Mouse (Mus musculus): ENCODE data around the gene Sh3bp4. TPM values are rescaled to one million over a fixed set of nuclear protein-coding genes. Genes with fewer than 3 reads are reported as not detected.

The Sh3bp4 gene
- 33.9 and 40.2 TPM in 2 replicates for polyA plus RNA-seq (2012; rRNA removed)

DNA sequence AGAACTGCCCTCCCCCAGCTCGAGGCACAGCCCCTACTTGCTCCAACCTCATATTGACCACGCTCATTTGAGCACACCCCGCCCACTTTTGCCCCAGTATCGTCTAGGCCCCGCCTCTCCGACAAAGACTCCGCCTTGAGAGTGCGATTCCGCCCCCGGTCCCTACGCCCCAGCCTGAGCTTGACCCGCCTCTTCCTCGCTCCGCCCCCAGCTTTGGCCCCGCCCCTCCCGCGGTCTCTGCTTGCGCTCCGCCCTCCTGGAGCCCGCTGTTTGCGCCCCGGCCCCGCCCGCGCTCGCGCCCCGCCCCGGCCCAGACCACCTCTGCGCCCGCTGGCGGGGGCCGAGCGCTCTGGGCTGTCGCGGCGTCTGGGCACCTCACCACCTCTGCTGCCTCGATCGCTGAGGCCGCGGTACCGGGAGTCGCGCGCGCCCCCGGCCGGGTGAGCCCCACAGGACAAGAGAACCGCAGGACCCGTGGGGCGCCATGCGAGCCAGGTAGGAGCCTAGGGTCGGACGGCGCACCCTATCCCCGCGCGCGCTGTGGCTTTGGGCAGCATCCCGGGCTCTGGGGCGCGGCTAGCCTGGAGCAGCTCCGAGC, at the start of gene Sh3bp4:
TSS of gene Sh3bp4 (plus strand) at position 313 of the 598 bp plus-strand sequence.
- DNase-seq = peak; percentile 99
- WGBS = 2% methylated on average over 63 of the region's 63 CpGs
- Histone ChIP-seq H3K4me1 (ENCODE audit: control insufficient read depth, insufficient read depth, low read length) (peaks cover 13% of the 10 kb centered on the region), H3K4me3 (replicated peaks; ENCODE audit: extremely low read depth, low read depth, low read length) (peak within 1 kb of the TSS; percentile 94)
- TF ChIP-seq CTCF (IDR thresholded peaks at IDR 0.05; ENCODE audit: insufficient read depth, low read length) = no peak
- TF ChIP-seq POLR2A (IDR thresholded peaks at IDR 0.05; ENCODE audit: borderline replicate concordance, extremely low read depth, low read depth, low read length) = peak; percentile 45; the same call in 1 of the 2 replicates

DNA sequence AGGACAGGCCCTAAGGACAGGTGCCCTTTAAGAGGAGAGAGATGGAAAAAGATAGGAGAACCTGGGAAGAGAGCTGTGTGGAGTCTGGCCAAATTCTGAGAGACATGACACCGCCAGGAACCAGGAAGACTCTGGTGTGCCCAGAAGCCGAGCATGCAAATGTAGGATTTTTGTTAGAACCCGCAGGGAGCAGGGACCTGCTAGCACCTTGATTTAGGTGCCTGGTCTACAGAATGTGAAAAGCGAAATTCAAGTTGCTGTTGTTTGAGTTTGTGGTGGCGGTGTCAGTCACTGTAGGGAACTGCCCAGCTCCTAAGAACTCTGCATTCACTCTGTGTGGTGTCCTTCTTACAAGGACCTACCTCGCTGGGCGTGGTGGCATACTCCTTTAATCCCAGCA, 47.2 kb upstream of the Sh3bp4 start:
- Histone ChIP-seq H3K4me1 (ENCODE audit: control insufficient read depth, insufficient read depth, low read length) (no peaks in the 10 kb centered on the region), H3K4me3 (replicated peaks; ENCODE audit: extremely low read depth, low read depth, low read length) (no peak overlapping the region)
- 93% methylated on average over 7 of the region's 7 CpGs for WGBS
- no peak for DNase-seq
- TF ChIP-seq CTCF (IDR thresholded peaks at IDR 0.05; ENCODE audit: insufficient read depth, low read length) = no peak
- no peak for TF ChIP-seq POLR2A (IDR thresholded peaks at IDR 0.05; ENCODE audit: borderline replicate concordance, extremely low read depth, low read depth, low read length)

DNA sequence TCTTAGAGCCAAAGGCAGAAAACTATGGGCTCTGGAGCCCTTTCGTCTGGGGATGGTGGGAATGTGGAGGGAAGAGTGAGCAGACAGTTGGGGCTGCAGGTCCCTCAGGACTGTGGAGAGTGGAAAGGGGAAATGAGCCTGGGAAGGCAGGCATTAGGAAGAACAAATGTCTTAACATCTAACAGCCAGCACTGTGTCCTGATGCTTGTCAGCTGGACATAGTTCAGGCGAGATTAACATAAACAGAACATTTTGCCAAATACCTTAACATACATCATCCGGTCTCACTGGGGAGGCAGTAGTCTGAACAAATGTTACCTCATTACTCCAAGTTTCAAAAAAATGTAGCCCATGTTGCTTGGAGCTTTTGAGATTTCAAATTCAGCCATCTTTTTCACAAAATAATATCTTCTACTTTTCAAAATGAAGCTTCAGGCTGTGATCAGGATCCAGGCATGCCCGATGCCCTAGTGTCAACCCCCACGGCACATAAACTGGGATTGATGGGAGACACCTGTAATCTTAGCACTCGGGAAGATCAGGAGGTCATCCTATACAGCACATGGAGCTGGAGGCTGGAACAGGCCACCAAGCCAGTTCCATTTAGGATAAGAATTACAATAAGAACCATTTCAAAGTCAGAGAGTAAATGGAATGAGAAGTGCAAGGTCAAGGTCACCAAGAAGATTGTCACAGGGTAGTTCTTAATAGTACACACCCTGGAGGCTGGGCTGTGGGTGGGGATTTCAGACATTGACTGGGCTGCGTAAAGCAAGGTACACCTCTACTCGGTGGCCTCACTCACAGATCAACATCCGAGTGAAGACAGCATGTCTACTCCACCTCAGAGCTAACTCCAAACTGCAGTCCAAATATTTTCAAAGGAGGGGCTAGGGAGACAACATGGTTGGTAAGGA, 45.3 kb upstream of the Sh3bp4 start:
- WGBS = 59% methylated on average over 9 of the region's 9 CpGs
- no peak for TF ChIP-seq CTCF (IDR thresholded peaks at IDR 0.05; ENCODE audit: insufficient read depth, low read length)
- TF ChIP-seq POLR2A (IDR thresholded peaks at IDR 0.05; ENCODE audit: borderline replicate concordance, extremely low read depth, low read depth, low read length) = no peak
- H3K4me3 ChIP-seq (replicated peaks; ENCODE audit: extremely low read depth, low read depth, low read length) = no peak overlapping the region
- no peak for DNase-seq
- H3K4me1 ChIP-seq (ENCODE audit: control insufficient read depth, insufficient read depth, low read length) = no peaks in the 10 kb centered on the region

DNA sequence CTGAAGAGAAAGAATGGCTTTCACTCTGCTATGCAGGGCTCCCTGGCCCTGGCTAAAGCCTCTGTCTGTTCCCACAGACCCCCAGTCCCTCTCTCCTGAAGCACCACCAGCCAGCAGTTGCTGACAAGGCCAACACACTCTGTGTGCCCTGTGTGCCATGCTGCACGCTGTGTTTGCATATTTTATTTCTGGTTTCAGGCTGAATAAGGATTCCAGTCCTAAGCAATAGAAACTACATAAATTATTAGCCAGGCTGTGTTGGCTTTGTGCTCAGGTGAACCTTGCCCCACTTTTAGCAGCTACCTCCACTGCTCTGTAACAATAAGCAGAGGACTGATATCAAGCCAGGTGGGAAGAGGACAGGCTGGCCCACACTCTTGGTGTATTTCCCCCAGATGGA, 44.2 kb upstream of the Sh3bp4 start:
- TF ChIP-seq CTCF (IDR thresholded peaks at IDR 0.05; ENCODE audit: insufficient read depth, low read length) (no peak), POLR2A (IDR thresholded peaks at IDR 0.05; ENCODE audit: borderline replicate concordance, extremely low read depth, low read depth, low read length) (no peak)
- no peak for DNase-seq
- Histone ChIP-seq H3K4me3 (replicated peaks; ENCODE audit: extremely low read depth, low read depth, low read length) (no peak overlapping the region), H3K4me1 (ENCODE audit: control insufficient read depth, insufficient read depth, low read length) (no peaks in the 10 kb centered on the region)
- 72% methylated on average over 1 of the region's 1 CpGs for WGBS

DNA sequence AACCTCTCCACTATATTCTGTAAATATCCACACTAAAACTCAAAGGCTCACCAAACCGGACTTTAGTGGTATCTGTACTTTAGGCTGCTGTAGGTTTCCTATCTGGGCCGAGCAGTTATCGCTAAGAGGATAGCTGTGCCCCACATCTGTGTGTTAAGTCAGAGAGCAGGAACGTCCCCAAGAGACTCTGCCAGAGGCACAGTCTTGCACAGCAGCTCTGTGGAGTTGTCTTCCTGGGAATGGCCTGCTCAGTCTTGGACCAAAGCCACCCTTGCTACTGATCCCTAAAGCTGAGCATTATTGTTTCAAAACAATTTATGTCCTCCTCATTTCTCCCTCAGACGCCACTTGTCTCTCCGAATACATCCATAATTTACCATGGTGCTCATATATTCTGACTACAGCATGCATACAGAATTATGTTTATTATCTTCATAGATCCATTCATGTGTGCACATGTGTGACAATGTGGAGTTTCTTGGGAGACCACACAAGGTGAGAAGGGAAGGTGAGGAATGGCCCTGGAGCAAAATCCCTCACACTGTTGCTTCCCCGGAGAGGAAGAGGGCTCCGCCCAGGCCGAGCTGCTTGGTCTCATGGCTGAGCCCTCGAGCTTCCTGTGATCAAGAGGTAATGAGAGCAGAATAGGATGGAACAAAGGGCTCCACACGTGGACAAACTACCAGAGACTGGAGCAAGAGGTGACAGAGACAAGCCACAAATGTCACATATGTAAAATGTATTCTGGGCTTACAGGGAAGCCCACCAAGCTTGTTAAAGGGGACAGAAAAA, 40.9 kb upstream of the Sh3bp4 start:
- no peak for DNase-seq
- H3K4me3 ChIP-seq (replicated peaks; ENCODE audit: extremely low read depth, low read depth, low read length) = no peak overlapping the region
- WGBS = 59% methylated on average over 11 of the region's 11 CpGs
- TF ChIP-seq CTCF (IDR thresholded peaks at IDR 0.05; ENCODE audit: insufficient read depth, low read length) (no peak), POLR2A (IDR thresholded peaks at IDR 0.05; ENCODE audit: borderline replicate concordance, extremely low read depth, low read depth, low read length) (no peak)
- no peaks in the 10 kb centered on the region for H3K4me1 ChIP-seq (ENCODE audit: control insufficient read depth, insufficient read depth, low read length)

DNA sequence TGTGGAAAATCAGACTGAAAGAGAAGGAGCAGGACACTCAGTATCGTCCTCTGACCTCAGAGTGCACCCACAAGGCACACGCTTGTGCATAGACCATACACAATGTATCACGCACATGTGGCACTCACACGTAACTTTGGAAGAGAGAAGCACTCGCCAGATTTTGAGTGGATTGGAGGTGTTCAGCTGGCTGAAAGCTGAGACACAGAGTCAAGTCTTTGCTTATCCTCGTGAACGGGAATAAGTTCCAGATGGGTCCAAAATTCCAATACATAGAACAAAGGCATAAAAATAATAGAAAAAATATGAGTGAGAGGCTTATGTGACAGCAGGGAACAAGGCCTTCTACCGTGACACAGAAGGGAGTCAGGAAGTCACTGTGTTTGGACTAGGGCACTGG, 36.6 kb upstream of the Sh3bp4 start:
- DNase-seq = no peak
- WGBS = 73% methylated on average over 8 of the region's 8 CpGs
- no peak for TF ChIP-seq POLR2A (IDR thresholded peaks at IDR 0.05; ENCODE audit: borderline replicate concordance, extremely low read depth, low read depth, low read length)
- no peak for TF ChIP-seq CTCF (IDR thresholded peaks at IDR 0.05; ENCODE audit: insufficient read depth, low read length)
- Histone ChIP-seq H3K4me1 (ENCODE audit: control insufficient read depth, insufficient read depth, low read length) (no peaks in the 10 kb centered on the region), H3K4me3 (replicated peaks; ENCODE audit: extremely low read depth, low read depth, low read length) (no peak overlapping the region)

DNA sequence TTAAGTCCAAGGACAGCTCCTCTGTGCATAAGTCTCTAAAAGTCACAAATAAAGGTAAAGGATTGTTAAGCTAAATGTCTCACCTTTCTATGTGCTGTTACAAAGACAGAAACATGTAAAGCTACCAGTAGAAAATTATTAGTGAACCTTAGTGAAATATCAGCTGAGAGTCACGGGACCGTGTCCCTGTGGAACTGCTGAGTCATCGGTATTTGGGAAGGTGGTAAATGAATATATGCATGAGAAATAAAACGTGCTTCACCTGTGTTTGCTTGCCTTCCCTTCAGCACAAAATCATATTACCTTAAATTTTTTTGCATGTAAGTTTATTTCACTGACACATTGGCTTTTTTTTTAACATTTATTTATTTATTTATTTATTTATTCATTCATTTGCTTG, 36.2 kb upstream of the Sh3bp4 start:
- no peaks in the 10 kb centered on the region for H3K4me1 ChIP-seq (ENCODE audit: control insufficient read depth, insufficient read depth, low read length)
- no peak overlapping the region for H3K4me3 ChIP-seq (replicated peaks; ENCODE audit: extremely low read depth, low read depth, low read length)
- 79% methylated on average over 4 of the region's 4 CpGs for WGBS
- no peak for DNase-seq
- no peak for TF ChIP-seq POLR2A (IDR thresholded peaks at IDR 0.05; ENCODE audit: borderline replicate concordance, extremely low read depth, low read depth, low read length)
- no peak for TF ChIP-seq CTCF (IDR thresholded peaks at IDR 0.05; ENCODE audit: insufficient read depth, low read length)

DNA sequence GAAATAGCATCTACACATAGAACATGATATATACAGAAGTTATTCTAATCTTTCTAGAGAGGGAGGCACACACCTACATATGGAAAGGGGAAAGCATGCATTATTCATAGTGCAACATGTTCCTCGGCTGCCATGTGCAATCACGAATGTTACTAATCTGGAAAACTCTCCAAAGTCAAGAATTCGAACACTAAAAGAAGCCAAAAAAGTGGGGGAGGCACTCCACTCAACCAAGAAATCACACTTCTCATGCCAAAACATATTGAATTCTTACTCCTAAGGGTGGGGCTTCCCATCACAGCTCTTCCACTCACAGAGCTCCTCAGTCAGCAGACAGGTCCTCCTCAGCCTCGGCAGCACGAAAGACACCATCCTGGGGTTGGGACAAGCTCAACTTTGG, 35.1 kb upstream of the Sh3bp4 start:
- no peak for DNase-seq
- Histone ChIP-seq H3K4me1 (ENCODE audit: control insufficient read depth, insufficient read depth, low read length) (no peaks in the 10 kb centered on the region), H3K4me3 (replicated peaks; ENCODE audit: extremely low read depth, low read depth, low read length) (no peak overlapping the region)
- TF ChIP-seq POLR2A (IDR thresholded peaks at IDR 0.05; ENCODE audit: borderline replicate concordance, extremely low read depth, low read depth, low read length) (no peak), CTCF (IDR thresholded peaks at IDR 0.05; ENCODE audit: insufficient read depth, low read length) (no peak)
- WGBS = 65% methylated on average over 5 of the region's 5 CpGs

DNA sequence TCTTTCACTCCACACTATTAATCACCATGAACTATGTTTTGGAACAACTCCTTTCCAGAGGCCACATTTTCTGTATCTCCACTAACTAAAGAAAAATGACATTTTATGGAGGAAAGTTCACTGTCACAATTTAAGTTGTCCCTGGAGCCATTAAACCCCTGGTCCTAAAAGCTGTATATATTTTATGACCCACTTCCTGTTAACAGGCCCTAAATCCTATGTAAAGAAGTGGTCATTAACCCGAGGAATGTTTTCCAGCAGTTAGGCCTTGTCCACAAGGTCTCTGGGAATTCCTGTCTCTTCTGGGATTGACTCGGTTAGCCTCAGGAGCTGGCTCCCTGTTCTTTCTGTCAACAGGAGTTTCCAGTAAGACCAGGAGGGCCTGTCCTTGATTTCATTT, 30.4 kb upstream of the Sh3bp4 start:
- TF ChIP-seq POLR2A (IDR thresholded peaks at IDR 0.05; ENCODE audit: borderline replicate concordance, extremely low read depth, low read depth, low read length) (no peak), CTCF (IDR thresholded peaks at IDR 0.05; ENCODE audit: insufficient read depth, low read length) (no peak)
- H3K4me3 ChIP-seq (replicated peaks; ENCODE audit: extremely low read depth, low read depth, low read length) = no peak overlapping the region
- DNase-seq = no peak
- WGBS = 45% methylated on average over 2 of the region's 2 CpGs
- peaks cover 8% of the 10 kb centered on the region for H3K4me1 ChIP-seq (ENCODE audit: control insufficient read depth, insufficient read depth, low read length)
